ENCODE assay signal across 8 mouse cellular contexts in genomic region chr10:82354083-82355010, GRCm38 (mm10). TPM values are rescaled to one million over a fixed set of nuclear protein-coding genes. Genes with fewer than 3 reads are reported as not detected.
DNase-seq lines count a peak whose midpoint lies in the region; ATAC-seq and TF ChIP-seq lines count a peak whose summit lies in the region.

Gene Gm4924 (plus strand): TSS chr10:82354255.

- TF ChIP-seq POLR2A in brain, embryonic 14.5 days (IDR thresholded peaks at IDR 0.05; ENCODE audit: borderline replicate concordance, extremely low read depth, insufficient read depth, insufficient read length, poor library complexity, severe bottlenecking), result no peak

- H3K27ac ChIP-seq in heart, embryonic 13.5 days (replicated peaks), result peak within 1 kb of the TSS; percentile 92
- H3K27ac ChIP-seq in liver, embryonic 12.5 days, result peak within 1 kb of the TSS; percentile 65; the same call in 1 of the 2 replicates
- peak within 1 kb of the TSS; percentile 91 for H3K27ac ChIP-seq in stomach, embryonic 15.5 days

- H3K9ac ChIP-seq in heart, embryonic 13.5 days, result peak within 1 kb of the TSS; percentile 89
- H3K9ac ChIP-seq in liver, embryonic 12.5 days, result peak within 1 kb of the TSS; percentile 72
- H3K9ac ChIP-seq in stomach, embryonic 15.5 days, result peak within 1 kb of the TSS; percentile 46; the same call in 1 of the 2 replicates

- peak within 1 kb of the TSS; percentile 81 for H3K4me3 ChIP-seq in heart, embryonic 13.5 days
- peak within 1 kb of the TSS; percentile 67 for H3K4me3 ChIP-seq in liver, embryonic 12.5 days
- H3K4me3 ChIP-seq in stomach, embryonic 15.5 days (replicated peaks), result peak within 1 kb of the TSS; percentile 76

- DNase-seq in CD4-positive helper T cell, adult 2 months (ENCODE audit: low read depth, low spot score), result peak; percentile 90
- DNase-seq in brain, embryonic 14.5 days (ENCODE audit: low read depth), result peak; percentile 98
- DNase-seq in fat pad, adult 2 months (ENCODE audit: extremely low read depth, low read depth, low spot score), result peak; percentile 10
- DNase-seq in kidney, postnatal 10 days, result peak; percentile 87
- peak; percentile 72 to 85 for DNase-seq in natural killer cell, adult 2 months (ENCODE audit: low spot score in 2 of 2)

- H3K9me3 ChIP-seq in heart, embryonic 13.5 days, result no peaks in the 10 kb centered on the region
- no peaks in the 10 kb centered on the region for H3K9me3 ChIP-seq in liver, embryonic 12.5 days (replicated peaks)
- no peaks in the 10 kb centered on the region for H3K9me3 ChIP-seq in stomach, embryonic 15.5 days

- no peaks in the 10 kb centered on the region for H3K4me1 ChIP-seq in heart, embryonic 13.5 days
- H3K4me1 ChIP-seq in liver, embryonic 12.5 days, result peaks cover 11% of the 10 kb centered on the region; the same call in 1 of the 2 replicates
- no peaks in the 10 kb centered on the region for H3K4me1 ChIP-seq in stomach, embryonic 15.5 days

- peaks cover 7% of the 10 kb centered on the region; the same call in 1 of the 2 replicates for H3K27me3 ChIP-seq in heart, embryonic 13.5 days (replicated peaks)
- no peaks in the 10 kb centered on the region for H3K27me3 ChIP-seq in liver, embryonic 12.5 days (replicated peaks)
- no peaks in the 10 kb centered on the region for H3K27me3 ChIP-seq in stomach, embryonic 15.5 days (replicated peaks)

- peak within 1 kb of the TSS; percentile 65 for H3K4me2 ChIP-seq in heart, embryonic 13.5 days
- peak within 1 kb of the TSS; percentile 70 for H3K4me2 ChIP-seq in liver, embryonic 12.5 days
- peak within 1 kb of the TSS; percentile 59 for H3K4me2 ChIP-seq in stomach, embryonic 15.5 days

- no peaks in the 10 kb centered on the region for H3K36me3 ChIP-seq in heart, embryonic 13.5 days
- no peaks in the 10 kb centered on the region for H3K36me3 ChIP-seq in liver, embryonic 12.5 days
- no peaks in the 10 kb centered on the region for H3K36me3 ChIP-seq in stomach, embryonic 15.5 days

- whole genome bisulfite sequencing in heart, embryonic 13.5 days, result 5% methylated on average over 34 of the region's 34 CpGs
- WGBS in liver, embryonic 12.5 days (ENCODE audit: insufficient replicate concordance), result 5% methylated on average over 34 of the region's 34 CpGs
- 3% methylated on average over 34 of the region's 34 CpGs for WGBS in stomach, embryonic 15.5 days

- no peak for TF ChIP-seq CTCF in brain, embryonic 14.5 days (IDR thresholded peaks at IDR 0.05; ENCODE audit: borderline replicate concordance, extremely low read depth, insufficient read depth, insufficient read length)

- ATAC-seq in heart, embryonic 13.5 days (ENCODE audit: extremely low read depth, insufficient number of reproducible peaks, low FRiP score, low TSS enrichment), result peak; percentile 85
- ATAC-seq in liver, embryonic 12.5 days, result peak; percentile 95
- ATAC-seq in stomach, embryonic 15.5 days (ENCODE audit: insufficient read depth, low FRiP score, low read depth), result peak; percentile 100

RNA-seq across cellular contexts. Expression of gene Gm4924, which starts in this region (rescaled TPM):
- polyA plus RNA-seq in brain, embryonic 14.5 days (2012; rRNA removed), result 4.8 and 6.1 TPM in 2 replicates
- polyA plus RNA-seq in heart, embryonic 13.5 days (2015; fragmentation: Nextera tagmentation; extraction: Ambion mirVana), result 7.7 and 8.4 TPM in 2 replicates
- polyA plus RNA-seq in liver, embryonic 12.5 days (2016; fragmentation: Nextera tagmentation; extraction: Ambion mirVana), result 2.5 and 2.8 TPM in 2 replicates
- polyA plus RNA-seq in stomach, embryonic 15.5 days (2015; fragmentation: Nextera tagmentation; extraction: Ambion mirVana), result 10.4 and 10.6 TPM in 2 replicates

Comparison
In these comparisons a context has a peak if more than half of its experiments do, and no peak if none do; other contexts are left out.
1. Peak in every context shown above with its lines: DNase-seq, ATAC-seq, H3K4me3 ChIP-seq and H3K27ac ChIP-seq.
2. DNase-seq: peak in every context shown above with its lines; median percentile 98 in brain, embryonic 14.5 days; 90 in CD4-positive helper T cell, adult 2 months; 87 in kidney, postnatal 10 days; 78 in natural killer cell, adult 2 months; 10 in fat pad, adult 2 months.